In the genomic region with DNA sequence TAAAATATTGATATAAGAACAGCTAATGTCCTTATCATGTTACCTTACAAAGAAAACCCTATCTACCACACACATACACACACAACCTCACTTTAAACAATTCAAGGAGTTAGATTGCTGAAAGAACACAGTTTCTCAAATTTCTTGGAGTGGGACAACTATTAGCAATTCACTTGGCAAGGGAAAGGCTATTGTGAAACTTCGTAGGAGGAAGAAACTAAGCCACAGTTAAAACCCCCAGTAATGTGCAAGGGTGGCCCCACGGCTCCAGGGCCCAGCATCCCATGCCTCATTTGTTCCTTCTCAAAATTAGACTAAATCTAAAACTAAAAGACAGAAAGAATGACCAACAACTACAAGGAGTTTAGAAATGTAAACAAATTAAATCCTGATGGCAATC, we compare ENCODE assay signal across 18 mouse cellular contexts. TPM values are rescaled to one million over a fixed set of nuclear protein-coding genes. Genes with fewer than 3 reads are reported as not detected.
A peak's percentile ranks its signal among the peaks of the same experiment; 100 is the strongest.
DNase-seq lines count a peak whose midpoint lies in the region; ATAC-seq and TF ChIP-seq lines count a peak whose summit lies in the region.
"Had no signal": no experiment of that assay in that cellular context is flagged by ENCODE, and none has a peak within 500 bp of the region (broad histone marks: within the 10 kb centered on the region; RNA-seq: fewer than 3 reads in every experiment).

No protein-coding gene starts in this region.

- H3K36me3 ChIP-seq in MEL (ENCODE audit: control insufficient read depth in 1 of 2, insufficient read depth in 2 of 2, low read length in 2 of 2) = peaks cover 32 to 35% of the 10 kb centered on the region in 2 experiments
- peaks cover 49% of the 10 kb centered on the region for H3K36me3 ChIP-seq in liver, embryonic 13.5 days

- 45% methylated on average over 2 of the region's 2 CpGs for WGBS in liver, embryonic 13.5 days (ENCODE audit: insufficient replicate concordance)

- H3K4me2 ChIP-seq in liver, embryonic 13.5 days = peak overlapping the region; percentile 96
- H3K4me2 ChIP-seq: forebrain, embryonic 12.5 days; hindbrain, embryonic 13.5 days; midbrain, embryonic 12.5 days; neural tube, embryonic 15.5 days; stomach, embryonic 15.5 days had no signal

- TF ChIP-seq POLR2A in MEL (IDR thresholded peaks at IDR 0.05; ENCODE audit: control insufficient read depth in 1 of 2, insufficient read depth in 1 of 2, low read depth in 1 of 2, low read length in 2 of 2, poor library complexity in 1 of 2) = no peak

- peak overlapping the region; percentile 39 for H3K9ac ChIP-seq in MEL (ENCODE audit: control insufficient read depth, low read depth, low read length, poor library complexity, severe bottlenecking)
- H3K9ac ChIP-seq in liver, embryonic 13.5 days = peak overlapping the region; percentile 54
- H3K9ac ChIP-seq: forebrain, embryonic 12.5 days; hindbrain, embryonic 13.5 days; midbrain, embryonic 12.5 days; neural tube, embryonic 15.5 days; stomach, embryonic 15.5 days had no signal

- H3K4me3 ChIP-seq in MEL (ENCODE audit: control insufficient read depth in 1 of 2, insufficient read depth in 1 of 2, low read depth in 2 of 2, low read length in 2 of 2) = no peak overlapping the region; a peak in 1 of 4 replicates
- no peak overlapping the region for H3K4me3 ChIP-seq in liver, embryonic 13.5 days (replicated peaks)
- H3K4me3 ChIP-seq: forebrain, embryonic 12.5 days; hindbrain, embryonic 13.5 days; midbrain, embryonic 12.5 days; neural tube, embryonic 15.5 days; stomach, embryonic 15.5 days had no signal

- DNase-seq in heart, adult 18-20 months = peak; percentile 42 to 53
- no peak for DNase-seq in heart, postnatal 36 days
- DNase-seq in MEL (ENCODE audit: low read depth, low spot score) = no peak
- no peak for DNase-seq in liver, embryonic 13.5 days
- no peak for DNase-seq in spleen, adult 12 weeks (ENCODE audit: low spot score)
- no peak for DNase-seq in kidney, postnatal 14 days
- DNase-seq: cerebellum, adult 8-10 months; kidney, postnatal 10 days; left cerebral cortex, postnatal 4 days; thymus, postnatal 25 days had no signal

- H3K79me2 ChIP-seq in MEL (ENCODE audit: control insufficient read depth, insufficient read depth, low read length, poor library complexity) = peaks cover 54% of the 10 kb centered on the region

- no peak for TF ChIP-seq RAD21 in MEL (IDR thresholded peaks at IDR 0.05; ENCODE audit: low read depth, low read length)

- peak in 1 of 2 experiments; percentile 29; a peak in 1 of 4 replicates for TF ChIP-seq EP300 in MEL (IDR thresholded peaks at IDR 0.05; ENCODE audit: low read depth in 1 of 2, low read length in 2 of 2)

- intact Hi-C loops in heart, postnatal 36 days (cut with DNase I) = no loop called here

- no peak for ATAC-seq in liver, embryonic 13.5 days (ENCODE audit: low read depth)
- peak; percentile 15; the same call in 1 of the 2 replicates for ATAC-seq in megakaryocyte progenitor cell, adult 5-6 weeks (replicated peaks; ENCODE audit: poor library complexity)
- ATAC-seq: intestine, postnatal 0 days; Patski had no signal

- peak overlapping the region; percentile 52 for H3K27ac ChIP-seq in MEL (ENCODE audit: control insufficient read depth, low read depth, low read length)
- H3K27ac ChIP-seq in liver, embryonic 13.5 days = peak overlapping the region; percentile 41; the same call in 1 of the 2 replicates
- H3K27ac ChIP-seq: forebrain, embryonic 12.5 days; hindbrain, embryonic 13.5 days; midbrain, embryonic 12.5 days; neural tube, embryonic 15.5 days; stomach, embryonic 15.5 days had no signal

- no peaks in the 10 kb centered on the region for H3K27me3 ChIP-seq in MEL (ENCODE audit: control insufficient read depth in 1 of 2, insufficient read depth in 2 of 2, low read length in 2 of 2)
- H3K27me3 ChIP-seq in liver, embryonic 13.5 days = no peaks in the 10 kb centered on the region
- H3K27me3 ChIP-seq: forebrain, embryonic 12.5 days; hindbrain, embryonic 13.5 days; midbrain, embryonic 12.5 days; neural tube, embryonic 15.5 days; Patski; stomach, embryonic 15.5 days had no signal

- no peak for TF ChIP-seq CTCF in MEL (IDR thresholded peaks at IDR 0.05 in 2 of 3, conservative IDR thresholded peaks at IDR 0.05 in 1 of 3; ENCODE audit: control insufficient read depth in 1 of 3, insufficient read depth in 1 of 3, low read depth in 2 of 3, low read length in 3 of 3, poor library complexity in 1 of 3, severe bottlenecking in 1 of 3)

- no peaks in the 10 kb centered on the region for H3K9me3 ChIP-seq in MEL (replicated peaks; ENCODE audit: insufficient read depth, low read length)
- H3K9me3 ChIP-seq in liver, embryonic 13.5 days (replicated peaks) = no peaks in the 10 kb centered on the region
- H3K9me3 ChIP-seq: forebrain, embryonic 12.5 days; hindbrain, embryonic 13.5 days; midbrain, embryonic 12.5 days; neural tube, embryonic 15.5 days; stomach, embryonic 15.5 days had no signal

- peaks cover 21 to 26% of the 10 kb centered on the region in 2 experiments; a peak in 3 of 4 replicates for H3K4me1 ChIP-seq in MEL (ENCODE audit: control insufficient read depth in 1 of 2, insufficient read depth in 2 of 2, low read length in 2 of 2)
- H3K4me1 ChIP-seq in liver, embryonic 13.5 days (replicated peaks) = peaks cover 51% of the 10 kb centered on the region

TF ChIP-seq in MEL, 35 proteins besides CTCF, POLR2A, EP300 and RAD21:
- TF ChIP-seq TCF12 (IDR thresholded peaks at IDR 0.05; ENCODE audit: low read depth, low read length) = peak; percentile 46; the same call in 1 of the 2 replicates
- no peak for TF ChIP-seq USF1 (IDR thresholded peaks at IDR 0.05; ENCODE audit: low read depth, low read length)
TF ChIP-seq in MEL: peak in this region for 1.

RNA-seq across cellular contexts. Expression of gene Rpia, which starts 4.5 kb away (rescaled TPM):
- 10 to 100 TPM; 13.2 to 15.5 TPM for total RNA-seq in heart, adult 18-20 months (2021)
- 10 to 100 TPM; 11.3 to 13.3 TPM for total RNA-seq in heart, postnatal 36 days (2021)
- total RNA-seq in MEL (2012; rRNA removed) = 188 and 238 TPM in 2 replicates
- polyA plus RNA-seq in MEL (2012; ENCODE audit: insufficient read depth in 1 of 2, insufficient read length in 2 of 2, low read depth in 1 of 2, low replicate concordance in 2 of 2, missing spikeins in 1 of 2) = 100 to 1,000 TPM in 1 of 2 experiments, 10 to 100 TPM in 1; 93.4 to 180 TPM
- 3.7 and 4.5 TPM in 2 replicates for polyA plus RNA-seq in liver, embryonic 13.5 days (2015; fragmentation: Nextera tagmentation; extraction: Ambion mirVana)
- total RNA-seq in megakaryocyte progenitor cell, adult 5-6 weeks (2015) = 105 and 110 TPM in 2 replicates
- 209 and 250 TPM in 2 replicates for total RNA-seq in megakaryocyte progenitor cell, adult 5-6 weeks (2017)

RNA-seq across cellular contexts. Expression of gene Eif2ak3, which starts 56.8 kb away (rescaled TPM):
- 1 to 10 TPM; 6.9 to 7.5 TPM for total RNA-seq in heart, adult 18-20 months (2021)
- 1 to 10 TPM; 9.2 to 9.6 TPM for total RNA-seq in heart, postnatal 36 days (2021)
- 9.0 and 9.1 TPM in 2 replicates for total RNA-seq in MEL (2012; rRNA removed)
- polyA plus RNA-seq in MEL (2012; ENCODE audit: insufficient read depth in 1 of 2, insufficient read length in 2 of 2, low read depth in 1 of 2, low replicate concordance in 2 of 2, missing spikeins in 1 of 2) = 1 to 10 TPM in 1 of 2 experiments, not detected in 1; 9.9 TPM
- 3.4 and 3.5 TPM in 2 replicates for polyA plus RNA-seq in liver, embryonic 13.5 days (2015; fragmentation: Nextera tagmentation; extraction: Ambion mirVana)
- total RNA-seq in megakaryocyte progenitor cell, adult 5-6 weeks (2015) = 13.2 and 16.9 TPM in 2 replicates
- total RNA-seq in megakaryocyte progenitor cell, adult 5-6 weeks (2017) = 19.8 and 22.8 TPM in 2 replicates

Comparison
In these comparisons a context has a peak if more than half of its experiments do, and no peak if none do; other contexts are left out.
1. DNase-seq: peak in heart, adult 18-20 months (2 of 2); none in heart, postnatal 36 days (0 of 2), MEL (single experiment), liver, embryonic 13.5 days (single experiment), spleen, adult 12 weeks (single experiment) and kidney, postnatal 14 days (single experiment).
2. RNA of gene Rpia, which starts 4.5 kb away (total RNA-seq): 188 to 238 TPM in MEL and 105 to 250 TPM in megakaryocyte progenitor cell, adult 5-6 weeks; 13.2 to 15.5 TPM in heart, adult 18-20 months and 11.3 to 13.3 TPM in heart, postnatal 36 days; every median in the first group is over 4 times any median in the second.